Mouse (Mus musculus) embryonic fibroblast, embryonic 13.5 days (primary cell): ENCODE data around the gene Grb7. TPM values are rescaled to one million over a fixed set of nuclear protein-coding genes. Genes with fewer than 3 reads are reported as not detected.
A peak's percentile ranks its signal among the peaks of the same experiment; 100 is the strongest.

Experiments used
- H3K27ac ChIP-seq: 2 replicates; pipeline ENCODE4 v1.5.1; 2012; ENCODE audit warnings: low read length, control low read depth, inconsistent platforms; ENCODE audit not compliant: insufficient read depth
- H3K4me1 ChIP-seq: 2 replicates; pipeline ENCODE4 v1.6.1; 2011; ENCODE audit warnings: low read length; ENCODE audit not compliant: control insufficient read depth, insufficient read depth
- H3K4me3 ChIP-seq: 2 replicates; pipeline ENCODE4 v1.5.1; 2011; ENCODE audit warnings: mild to moderate bottlenecking, control low read depth, low read length; ENCODE audit not compliant: insufficient read depth
- CTCF ChIP-seq: IDR thresholded peaks from 2 replicates; pipeline ENCODE4 v1.5.1; 2011; ENCODE audit warnings: mild to moderate bottlenecking, control low read depth, low read length, moderate library complexity, borderline replicate concordance; ENCODE audit not compliant: insufficient read depth
- POLR2A ChIP-seq: IDR thresholded peaks from 2 replicates; pipeline ENCODE4 v1.6.1; 2011; ENCODE audit warnings: low read depth, mild to moderate bottlenecking, control low read depth, low read length, moderate library complexity
- polyA plus RNA-seq: library from polyadenylated mRNA; stranded (reverse); fragments of >200 nt; gene quantifications from 2 replicates; pipeline ENCODE4 v1.2.4, GENCODE M21; 2011; ENCODE audit warnings: low read depth; ENCODE audit not compliant: missing spikeins, insufficient read length

The Grb7 gene
- polyA plus RNA-seq, 1 experiment, result not detected

DNA sequence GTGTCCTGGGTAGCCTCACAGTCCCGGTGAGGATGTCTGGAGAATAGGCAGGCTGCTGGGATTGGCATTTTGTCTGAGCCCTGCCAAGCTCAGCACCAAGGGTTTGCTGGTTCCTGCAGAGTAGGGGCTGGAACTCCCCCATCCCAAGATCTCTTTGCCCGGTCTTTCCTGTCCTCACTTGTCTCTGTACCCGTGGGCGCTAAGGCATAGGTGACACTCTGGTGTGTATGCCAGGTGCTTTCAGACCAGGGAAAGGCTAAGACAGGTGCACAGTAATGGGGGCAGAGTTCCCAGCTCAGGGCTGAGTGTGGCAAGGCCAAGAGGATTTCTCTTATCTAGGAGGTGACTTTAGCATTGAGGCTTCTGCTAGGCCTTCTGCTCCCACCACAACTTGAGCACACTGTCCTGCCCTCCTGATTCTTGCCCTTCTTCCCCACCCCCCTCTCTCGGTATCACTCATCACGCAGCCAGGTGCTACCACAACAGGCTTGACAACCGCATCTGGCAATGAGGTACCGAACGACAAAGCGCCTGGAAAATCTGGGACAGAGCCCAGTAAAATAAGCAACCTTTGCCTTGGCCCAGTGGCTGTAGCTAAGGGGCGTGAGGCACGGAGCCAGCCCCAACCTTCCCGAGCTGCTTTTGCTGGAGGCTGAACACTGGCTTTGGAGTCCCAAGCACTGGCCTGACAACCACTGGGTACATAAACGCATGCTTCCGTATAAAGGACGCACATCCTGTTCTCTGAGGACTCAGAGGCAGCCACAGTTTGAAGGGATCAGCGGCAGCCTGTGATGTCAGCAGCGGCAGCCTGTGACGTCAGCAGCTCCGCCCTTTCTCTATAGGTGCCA is 4.0 kb downstream of the Grb7 start:
- no peaks in the 10 kb centered on the region for H3K4me1 ChIP-seq
- TF ChIP-seq CTCF (no peak), POLR2A (no peak)
- no peak overlapping the region for H3K27ac ChIP-seq
- no peak overlapping the region for H3K4me3 ChIP-seq

DNA sequence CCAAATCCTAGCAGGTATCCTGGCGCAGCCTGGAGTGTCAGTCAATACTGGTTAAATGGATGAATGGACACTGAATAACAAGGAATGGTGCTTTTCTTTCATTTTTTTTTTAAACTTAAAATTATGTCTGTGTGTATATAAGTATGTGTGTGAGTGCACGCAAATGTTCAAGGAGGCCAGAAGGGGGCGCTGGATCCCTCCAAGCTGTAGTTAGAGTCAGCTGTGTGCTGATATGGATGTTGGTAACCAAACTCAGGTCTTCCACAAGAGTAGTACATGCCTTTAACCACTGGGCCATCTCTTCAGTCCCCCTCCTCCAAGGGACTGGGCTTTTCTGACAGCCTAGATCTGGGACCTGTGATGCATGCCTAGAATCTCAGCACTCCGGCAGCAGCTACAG is 9.3 kb downstream of the Grb7 start:
- Histone ChIP-seq H3K4me3 (no peak overlapping the region), H3K27ac (no peak overlapping the region), H3K4me1 (no peaks in the 10 kb centered on the region)
- no peak for TF ChIP-seq CTCF
- no peak for TF ChIP-seq POLR2A

DNA sequence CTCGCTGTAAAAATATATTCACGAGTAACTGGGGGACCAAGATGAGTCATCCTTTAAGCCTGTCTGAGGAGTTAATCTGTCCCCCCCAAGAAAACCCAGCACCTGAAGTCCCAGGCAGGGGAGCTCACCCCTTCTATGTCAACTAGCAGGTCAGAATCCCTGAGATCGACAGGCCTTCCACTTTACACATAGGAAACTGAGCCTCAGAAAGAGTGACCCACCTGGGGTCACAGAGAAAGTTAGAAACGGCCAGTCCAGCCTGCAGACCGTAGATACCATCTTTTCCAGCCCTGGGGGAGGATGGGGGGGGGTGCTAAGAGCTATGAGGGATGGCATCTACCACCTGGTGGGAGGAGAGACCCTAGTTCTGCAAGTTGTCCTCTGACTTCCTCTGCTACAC is 10.4 kb downstream of the Grb7 start:
- no peak for TF ChIP-seq CTCF
- TF ChIP-seq POLR2A, result no peak
- peaks cover 4% of the 10 kb centered on the region for H3K4me1 ChIP-seq
- no peak overlapping the region for H3K4me3 ChIP-seq
- H3K27ac ChIP-seq, result no peak overlapping the region

DNA sequence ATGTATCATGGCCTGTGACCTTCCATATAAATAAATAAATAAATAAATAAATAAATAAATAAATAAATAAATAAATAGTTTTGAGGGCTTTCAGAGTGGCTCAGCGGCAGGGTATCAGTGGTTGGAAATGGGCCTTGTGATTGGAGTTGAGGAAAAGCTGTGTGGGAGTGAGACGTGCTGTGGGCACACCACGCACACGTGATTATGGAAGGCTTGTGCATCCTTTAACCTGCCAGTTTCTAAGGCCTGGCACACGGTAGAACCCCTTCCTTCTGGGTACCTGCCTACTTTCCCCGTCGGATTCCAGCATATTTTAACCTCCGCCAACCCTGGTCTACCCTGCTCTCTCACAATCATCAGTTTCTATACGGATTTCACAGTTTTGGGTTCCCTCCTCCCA is 10.8 kb downstream of the Grb7 start:
- peaks cover 7% of the 10 kb centered on the region for H3K4me1 ChIP-seq
- H3K4me3 ChIP-seq, result peak overlapping the region; percentile 43
- no peak for TF ChIP-seq CTCF
- no peak for TF ChIP-seq POLR2A
- no peak overlapping the region for H3K27ac ChIP-seq

DNA sequence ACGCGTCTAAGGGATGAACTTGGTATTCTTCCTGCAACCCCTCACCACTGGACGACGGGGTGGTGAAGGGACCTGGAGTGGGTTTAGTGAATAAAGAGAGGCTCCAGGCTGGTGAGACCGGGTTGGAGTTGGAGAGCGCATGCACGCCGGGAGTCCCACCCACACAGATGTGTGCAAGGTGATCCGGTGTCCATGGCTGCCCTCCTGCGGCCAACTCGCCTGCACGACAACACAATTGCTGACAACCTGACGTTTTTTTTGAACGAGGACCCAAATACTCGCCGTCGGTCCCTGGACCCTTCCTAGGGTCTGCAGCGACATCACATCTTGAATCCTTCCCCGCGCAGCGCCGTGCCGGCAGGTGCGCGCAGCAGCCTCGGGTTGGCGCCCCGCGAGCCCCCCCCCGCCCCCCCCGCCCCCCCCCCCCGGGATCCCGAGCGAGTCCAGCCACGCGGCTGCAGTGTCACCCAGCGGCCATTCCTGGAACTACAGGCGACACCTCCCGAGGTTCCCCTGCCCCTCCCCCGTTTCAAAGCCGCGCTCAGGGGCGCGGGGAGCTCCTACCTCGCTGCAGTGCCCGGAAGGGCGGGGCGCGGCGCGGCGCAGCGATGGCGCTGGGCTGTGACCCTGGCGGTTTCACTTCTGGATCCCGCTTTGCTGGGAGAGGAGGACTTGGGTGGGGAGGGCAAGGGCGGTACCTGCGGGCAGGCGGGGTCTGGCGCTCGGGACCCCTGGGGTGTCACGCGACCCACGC is 11.3 kb downstream of the Grb7 start:
- Histone ChIP-seq H3K4me1 (peaks cover 7% of the 10 kb centered on the region), H3K27ac (no peak overlapping the region), H3K4me3 (peak overlapping the region; percentile 79)
- TF ChIP-seq POLR2A, result no peak
- peak; percentile 81; the same call in 1 of the 2 replicates for TF ChIP-seq CTCF

DNA sequence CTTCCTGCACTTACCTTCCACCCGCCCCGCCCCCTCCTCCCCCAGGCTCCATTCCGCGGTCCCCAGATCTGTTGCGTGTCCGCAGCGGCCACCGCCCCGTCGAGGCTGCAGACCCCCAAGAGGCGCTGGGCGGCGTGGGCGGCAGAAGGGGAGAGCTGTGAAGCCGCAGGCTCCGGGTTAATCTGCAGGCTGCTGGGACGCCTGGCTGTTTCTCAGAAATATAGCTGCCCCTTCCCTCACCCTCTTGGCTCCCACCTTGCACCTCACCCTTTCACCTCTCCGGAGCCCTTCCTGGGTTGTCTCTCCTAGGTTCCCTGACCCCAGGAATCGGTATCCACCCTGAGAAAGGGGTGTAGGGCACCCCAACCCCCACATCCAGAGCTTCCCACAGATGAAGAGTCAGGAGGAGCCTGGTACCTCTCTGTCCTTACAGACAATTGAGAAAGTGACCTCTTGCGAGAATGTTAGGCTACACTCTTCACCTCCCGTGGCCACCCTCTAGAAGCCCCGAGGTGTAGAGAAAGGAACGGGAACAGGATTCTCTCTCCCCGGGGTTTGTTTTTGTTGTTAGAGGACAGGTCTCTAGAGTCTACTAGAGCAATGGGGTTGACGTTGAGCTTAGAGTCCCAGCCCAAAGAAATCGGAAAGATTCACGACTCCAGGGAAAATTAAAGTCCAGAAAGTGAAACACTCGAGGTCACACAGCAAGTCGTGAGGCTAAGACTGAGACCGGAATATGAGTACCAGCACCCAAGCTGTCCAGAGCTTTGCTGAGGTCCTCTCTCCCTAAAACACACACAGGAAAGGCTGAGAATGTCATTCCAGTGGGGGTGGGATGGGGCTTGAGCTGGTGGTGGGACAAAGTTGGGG is 12.2 kb downstream of the Grb7 start:
- peak overlapping the region; percentile 79 for H3K4me3 ChIP-seq
- H3K27ac ChIP-seq, result no peak overlapping the region
- peaks cover 7% of the 10 kb centered on the region for H3K4me1 ChIP-seq
- TF ChIP-seq POLR2A (no peak), CTCF (no peak)

DNA sequence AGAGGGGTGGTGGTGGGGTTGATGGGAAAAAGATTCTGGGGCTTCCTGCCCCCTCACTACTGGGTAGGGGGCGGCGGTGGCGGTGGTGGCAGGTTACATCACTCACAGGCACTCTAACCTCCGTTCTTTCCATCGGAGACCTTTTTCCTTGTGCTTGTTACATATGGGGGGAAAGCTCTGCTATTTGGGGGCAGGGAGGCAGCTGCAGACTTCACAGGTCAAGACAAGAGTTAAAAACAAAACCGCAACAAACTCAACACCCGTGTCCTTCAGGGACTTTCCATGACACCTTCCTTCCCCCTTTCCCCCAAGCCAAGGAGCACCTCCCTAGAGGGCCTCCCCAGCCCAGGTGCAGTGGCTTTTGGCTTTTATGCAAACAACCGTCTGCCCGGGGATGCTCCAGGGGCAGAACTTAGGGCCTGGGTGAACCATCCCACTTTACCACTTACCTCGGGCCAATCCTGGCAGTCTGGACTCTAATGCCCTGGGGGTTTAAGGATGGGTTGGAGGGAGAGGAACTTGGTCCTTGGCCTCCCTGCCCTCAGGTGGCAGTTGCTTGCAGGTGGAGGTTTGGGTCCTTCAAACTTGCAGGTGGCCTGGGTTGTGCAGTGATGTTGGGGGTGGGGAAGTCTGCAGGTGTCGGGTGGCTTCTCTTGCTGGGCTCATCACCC is 13.0 kb downstream of the Grb7 start:
- no peak for TF ChIP-seq POLR2A
- no peak for TF ChIP-seq CTCF
- Histone ChIP-seq H3K4me1 (peaks cover 7% of the 10 kb centered on the region), H3K27ac (no peak overlapping the region), H3K4me3 (no peak overlapping the region)

DNA sequence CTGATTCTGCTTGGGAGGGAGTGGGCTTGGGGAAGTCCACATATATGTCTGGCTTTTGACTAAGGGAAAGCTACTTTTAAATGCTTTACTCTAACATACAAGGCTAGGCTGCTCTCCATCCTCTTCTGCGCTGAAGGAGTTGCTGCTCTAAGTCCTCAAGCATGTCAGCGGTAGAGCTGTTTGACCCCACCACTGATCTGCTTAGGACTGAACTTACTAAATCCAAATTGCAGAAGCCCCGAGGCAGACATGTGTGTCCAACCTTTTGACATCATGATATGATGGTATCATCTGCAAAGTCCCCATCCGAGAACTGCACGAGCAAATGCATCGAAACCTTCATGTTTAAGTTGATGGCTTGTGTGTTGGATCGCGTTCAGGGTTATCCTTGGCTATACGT is 13.7 kb downstream of the Grb7 start:
- Histone ChIP-seq H3K4me3 (no peak overlapping the region), H3K4me1 (peaks cover 7% of the 10 kb centered on the region), H3K27ac (no peak overlapping the region)
- TF ChIP-seq POLR2A (no peak), CTCF (no peak)
